Mouse (Mus musculus) layer of hippocampus, adult 11-12 months (tissue): Measurements from ENCODE around the gene Vpreb3.

ENCODE experiments used
- DNase-seq: peaks from one replicate; pipeline ENCODE4 v3.0.0; 2022; ENCODE audit warnings: low spot score

Vpreb3 gene

GRCm38 (mm10) chr10:75942736-75943477, at the start of gene Vpreb3:
Vpreb3 (plus strand) TSS chr10:75943057.
- DNase-seq: no peak

GRCm38 (mm10) chr10:75893089-75893750, 49.6 kb upstream of the Vpreb3 start, which contains the start of gene Derl3:
Derl3 (plus strand) TSS chr10:75893413.
- DNase-seq: peak; percentile 98

GRCm38 (mm10) chr10:75894601-75895000, 48.3 kb upstream of the Vpreb3 start:
- DNase-seq: no peak

- no peak for DNase-seq
Observed at GRCm38 (mm10) chr10:75895730-75896129, 47.1 kb upstream of the Vpreb3 start.

- peak; percentile 39 for DNase-seq
Observed at GRCm38 (mm10) chr10:75896208-75896607, 46.6 kb upstream of the Vpreb3 start.

- DNase-seq: peak; percentile 77
Observed at GRCm38 (mm10) chr10:75897373-75897772, 45.5 kb upstream of the Vpreb3 start.

GRCm38 (mm10) chr10:75898039-75898564, 44.8 kb upstream of the Vpreb3 start:
- DNase-seq: no peak

- no peak for DNase-seq
Observed at GRCm38 (mm10) chr10:75898846-75899245, 44.0 kb upstream of the Vpreb3 start.

- no peak for DNase-seq
Observed at GRCm38 (mm10) chr10:75904391-75904790, 38.5 kb upstream of the Vpreb3 start.

GRCm38 (mm10) chr10:75906882-75907281, 36.0 kb upstream of the Vpreb3 start:
- no peak for DNase-seq

- DNase-seq: no peak
Observed at GRCm38 (mm10) chr10:75910698-75911097, 32.2 kb upstream of the Vpreb3 start.

- DNase-seq: no peak
Observed at GRCm38 (mm10) chr10:75913013-75913589, 29.8 kb upstream of the Vpreb3 start.

- no peak for DNase-seq
Observed at GRCm38 (mm10) chr10:75915557-75915956, 27.3 kb upstream of the Vpreb3 start.

- no peak for DNase-seq
Observed at GRCm38 (mm10) chr10:75916840-75917239, 26.0 kb upstream of the Vpreb3 start.

GRCm38 (mm10) chr10:75919026-75919425, 23.8 kb upstream of the Vpreb3 start:
- DNase-seq: no peak

GRCm38 (mm10) chr10:75921026-75921725, 21.7 kb upstream of the Vpreb3 start, which contains the start of gene Smarcb1:
Smarcb1 (minus strand) TSS chr10:75921617.
- peak; percentile 95 for DNase-seq

- DNase-seq: peak; percentile 31
Observed at GRCm38 (mm10) chr10:75921726-75922560, 20.9 kb upstream of the Vpreb3 start.

- DNase-seq: no peak
Observed at GRCm38 (mm10) chr10:75924324-75924723, 18.5 kb upstream of the Vpreb3 start.

GRCm38 (mm10) chr10:75926396-75926795, 16.5 kb upstream of the Vpreb3 start:
- no peak for DNase-seq

- DNase-seq: no peak
Observed at GRCm38 (mm10) chr10:75930304-75930703, 12.6 kb upstream of the Vpreb3 start.

- DNase-seq: no peak
Observed at GRCm38 (mm10) chr10:75931311-75931710, 11.5 kb upstream of the Vpreb3 start.
